Mouse (Mus musculus) liver, postnatal 0 days (tissue): Measurements from ENCODE around the gene Cyp2d22.
A peak's percentile ranks its signal among the peaks of the same experiment; 100 is the strongest.

ENCODE experiments used
- CTCF ChIP-seq: sonication (generic); IDR thresholded peaks from 2 replicates; pipeline ENCODE4 v1.5.1; 2016; ENCODE audit warnings: antibody characterized with exemption, low read depth
- EP300 ChIP-seq: IDR thresholded peaks from 2 replicates; pipeline ENCODE4 v1.6.1; 2016; ENCODE audit warnings: antibody characterized with exemption, low read depth, mild to moderate bottlenecking

GRCm38 (mm10) chr15:82358431-82359260, 21.4 kb downstream of the Cyp2d22 start:
- no peak for TF ChIP-seq CTCF
- TF ChIP-seq EP300: peak; percentile 63; the same call in 1 of the 2 replicates
